Mouse (Mus musculus) erythroblast, embryonic 14.5 days (primary cell): ENCODE results near the gene Ahdc1. TPM values are rescaled to one million over a fixed set of nuclear protein-coding genes. Genes with fewer than 3 reads are reported as not detected.
A peak's percentile ranks its signal among the peaks of the same experiment; 100 is the strongest.

Experiments used
- H3K27me3 ChIP-seq: 2 replicates; pipeline ENCODE4 v1.6.1; 2012; ENCODE audit warnings: inconsistent platforms; ENCODE audit not compliant: control insufficient read depth
- H3K36me3 ChIP-seq: 2 replicates; pipeline ENCODE4 v1.6.1; 2012; ENCODE audit warnings: mild to moderate bottlenecking, inconsistent platforms; ENCODE audit not compliant: control insufficient read depth
- H3K4me1 ChIP-seq: 2 replicates; pipeline ENCODE4 v1.6.1; 2012; ENCODE audit warnings: inconsistent platforms; ENCODE audit not compliant: control insufficient read depth
- H3K4me3 ChIP-seq: replicated peaks from 2 replicates; pipeline ENCODE3; 2012; ENCODE audit warnings: moderate library complexity, mild to moderate bottlenecking, inconsistent platforms
- H3K9me3 ChIP-seq: 2 replicates; pipeline ENCODE4 v1.6.1; 2012; ENCODE audit warnings: low read length, inconsistent platforms, mixed read lengths; ENCODE audit not compliant: control insufficient read depth
- GATA1 ChIP-seq: IDR thresholded peaks from 2 replicates; pipeline ENCODE4 v1.6.1; 2012; ENCODE audit warnings: low read length, inconsistent platforms, mixed read lengths
- TAL1 ChIP-seq: IDR thresholded peaks from 3 replicates; pipeline ENCODE4 v1.6.1; 2012; ENCODE audit warnings: low read length, inconsistent platforms, mixed read lengths
- polyA plus RNA-seq: library from polyadenylated mRNA; stranded (reverse); fragments of >175 nt; gene quantifications from 2 replicates; pipeline ENCODE4 v1.2.3, GENCODE M21; 2012

Ahdc1 gene
- polyA plus RNA-seq, 1 experiment = 0.08 TPM

DNA sequence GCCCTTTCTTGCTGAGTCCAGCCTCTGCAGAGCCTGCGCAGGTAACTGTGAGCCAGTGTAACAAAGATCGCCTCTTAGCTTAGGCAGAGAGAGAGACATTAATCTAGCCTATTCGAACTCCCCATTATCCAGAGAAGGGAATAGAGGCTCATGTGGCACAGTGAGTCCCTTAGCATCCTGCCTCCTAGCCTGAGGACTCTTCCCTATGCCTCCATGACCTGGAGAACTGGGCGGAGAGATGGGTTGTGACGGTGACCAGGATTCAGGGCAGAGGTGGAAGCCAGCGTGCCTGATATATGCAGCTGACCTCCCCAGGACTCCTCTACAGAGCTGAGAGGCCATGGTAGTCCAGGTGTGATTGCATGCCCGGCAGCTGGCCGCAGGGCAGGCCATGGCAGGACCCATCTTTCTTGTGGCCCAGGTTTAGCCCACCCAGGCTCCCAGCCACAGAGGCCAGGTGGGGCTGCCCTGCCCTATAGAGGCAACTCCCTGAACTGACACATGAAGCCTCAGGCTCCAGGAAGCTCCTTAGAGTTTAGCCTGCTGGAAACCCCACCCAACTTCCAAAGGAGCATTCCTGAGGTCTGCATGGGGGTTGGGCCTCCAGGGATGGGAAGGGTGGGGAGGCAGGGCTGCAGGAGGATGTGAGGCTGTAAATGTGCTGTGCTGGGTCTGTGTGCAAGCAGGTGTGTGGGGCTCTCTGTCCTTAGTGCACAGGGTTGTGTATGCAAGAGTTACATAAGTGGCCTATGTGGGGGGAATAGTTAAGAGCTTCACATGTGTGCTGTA is 44.3 kb downstream of the Ahdc1 start:
- TF ChIP-seq GATA1 = no peak
- TF ChIP-seq TAL1 = no peak
- Histone ChIP-seq H3K4me3 (no peak overlapping the region), H3K9me3 (no peaks in the 10 kb centered on the region), H3K27me3 (no peaks in the 10 kb centered on the region), H3K36me3 (peaks cover 2% of the 10 kb centered on the region; the same call in 1 of the 2 replicates), H3K4me1 (peaks cover 44% of the 10 kb centered on the region)

DNA sequence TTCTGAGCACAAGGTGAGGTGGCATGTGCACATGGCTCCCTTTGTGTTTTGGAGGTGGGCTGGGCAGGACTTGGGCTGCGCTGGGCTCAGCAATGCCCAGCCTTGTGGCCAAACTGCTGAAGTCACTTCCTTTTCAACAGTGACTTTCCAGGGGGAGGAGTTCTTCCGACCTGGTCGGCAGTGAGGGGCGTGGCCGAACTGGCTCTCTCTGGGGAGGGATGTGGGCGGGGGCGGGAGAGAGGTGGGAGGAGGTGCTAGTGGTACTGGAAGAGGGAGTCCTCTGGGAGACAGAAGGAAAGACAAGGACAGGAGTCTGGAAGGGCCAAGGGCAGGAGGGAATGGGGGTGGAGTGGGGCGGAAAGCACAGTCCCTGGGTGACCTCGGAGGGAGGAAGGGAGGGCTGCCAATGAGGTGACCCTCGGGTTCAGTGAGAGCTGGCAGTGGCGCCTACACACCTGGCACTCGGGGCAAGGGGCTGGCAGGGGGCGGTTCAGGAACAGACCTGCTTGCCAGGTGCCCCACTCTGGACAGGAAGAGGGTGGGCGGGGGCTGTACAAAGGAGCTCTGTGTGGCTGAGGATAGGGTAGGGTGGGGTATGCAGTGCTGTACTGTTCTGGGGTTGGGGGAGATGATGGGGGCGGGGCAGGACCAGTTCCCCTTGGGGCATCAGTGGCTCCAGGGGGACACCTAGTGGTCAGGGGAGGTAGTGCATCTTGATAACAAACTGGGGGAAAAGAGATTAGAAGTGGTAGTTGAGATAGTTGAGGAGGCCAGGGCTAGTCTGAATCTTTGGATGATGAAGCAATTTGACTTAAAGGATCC is 45.2 kb downstream of the Ahdc1 start:
- peak overlapping the region; percentile 47 for H3K4me3 ChIP-seq
- peaks cover 9% of the 10 kb centered on the region; the same call in 1 of the 2 replicates for H3K36me3 ChIP-seq
- no peaks in the 10 kb centered on the region for H3K27me3 ChIP-seq
- H3K9me3 ChIP-seq = no peaks in the 10 kb centered on the region
- peaks cover 47% of the 10 kb centered on the region for H3K4me1 ChIP-seq
- TF ChIP-seq GATA1 = peak; percentile 49; the same call in 1 of the 2 replicates
- no peak for TF ChIP-seq TAL1

DNA sequence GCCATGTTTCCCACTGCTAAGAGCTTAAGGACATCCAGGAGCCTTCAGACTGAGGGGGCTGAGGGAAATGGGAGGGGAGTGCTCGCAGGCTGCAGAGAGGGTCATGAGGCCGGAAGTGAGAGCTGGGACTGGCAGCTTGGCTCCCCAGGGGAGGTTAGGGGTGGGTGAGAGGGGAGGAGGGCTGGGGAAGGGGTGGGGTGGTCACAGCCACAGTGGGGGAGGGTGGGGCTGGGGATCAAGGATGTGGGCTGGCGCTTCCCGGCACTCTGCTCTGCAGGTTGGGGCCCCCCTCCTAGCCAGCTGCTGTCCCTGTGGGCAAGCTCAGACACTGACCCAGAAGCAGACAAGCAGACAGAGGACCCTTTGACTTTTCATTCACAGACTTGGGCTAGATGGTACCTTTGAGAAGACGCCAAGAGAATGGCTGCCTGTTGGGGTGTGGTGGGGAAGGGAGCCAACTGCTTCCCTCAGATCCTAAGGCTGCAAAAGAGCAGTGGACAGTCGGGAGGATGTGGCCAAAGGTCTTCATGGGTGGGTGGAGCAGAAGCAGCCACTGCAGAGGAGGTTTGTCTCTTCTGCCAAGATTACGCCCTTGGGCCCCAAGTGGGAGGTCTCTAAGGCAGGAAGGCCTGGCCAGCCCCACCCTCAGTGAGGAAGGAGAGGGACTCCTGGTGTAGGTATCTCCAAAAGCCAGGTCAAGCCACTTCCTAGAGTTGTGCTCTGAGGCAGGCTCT is 46.5 kb downstream of the Ahdc1 start:
- no peaks in the 10 kb centered on the region for H3K27me3 ChIP-seq
- peaks cover 20% of the 10 kb centered on the region for H3K36me3 ChIP-seq
- no peaks in the 10 kb centered on the region; the same call in 1 of the 2 replicates for H3K9me3 ChIP-seq
- peak overlapping the region; percentile 55 for H3K4me3 ChIP-seq
- H3K4me1 ChIP-seq = peaks cover 47% of the 10 kb centered on the region
- TF ChIP-seq TAL1 = no peak
- TF ChIP-seq GATA1 = no peak

DNA sequence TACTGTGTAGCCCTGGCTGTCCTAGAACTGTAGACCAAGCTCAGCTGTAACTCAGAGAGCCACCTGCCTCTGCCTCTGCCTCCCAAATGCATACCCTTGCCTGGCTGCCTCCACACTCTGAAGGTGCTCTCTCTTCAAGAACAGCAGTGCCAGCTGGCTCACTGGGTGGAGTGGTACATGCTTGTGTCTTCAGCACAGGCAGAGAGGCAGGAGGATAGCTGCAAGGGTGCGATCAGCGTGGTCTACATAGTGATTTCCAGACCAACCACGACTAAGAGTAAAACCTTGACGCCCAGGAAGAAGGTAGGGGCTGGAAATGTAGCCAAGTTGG is 47.0 kb downstream of the Ahdc1 start:
- TF ChIP-seq TAL1 = no peak
- TF ChIP-seq GATA1 = no peak
- no peaks in the 10 kb centered on the region; the same call in 1 of the 2 replicates for H3K9me3 ChIP-seq
- H3K4me1 ChIP-seq = peaks cover 47% of the 10 kb centered on the region
- peak overlapping the region; percentile 55 for H3K4me3 ChIP-seq
- peaks cover 25% of the 10 kb centered on the region for H3K36me3 ChIP-seq
- H3K27me3 ChIP-seq = no peaks in the 10 kb centered on the region

DNA sequence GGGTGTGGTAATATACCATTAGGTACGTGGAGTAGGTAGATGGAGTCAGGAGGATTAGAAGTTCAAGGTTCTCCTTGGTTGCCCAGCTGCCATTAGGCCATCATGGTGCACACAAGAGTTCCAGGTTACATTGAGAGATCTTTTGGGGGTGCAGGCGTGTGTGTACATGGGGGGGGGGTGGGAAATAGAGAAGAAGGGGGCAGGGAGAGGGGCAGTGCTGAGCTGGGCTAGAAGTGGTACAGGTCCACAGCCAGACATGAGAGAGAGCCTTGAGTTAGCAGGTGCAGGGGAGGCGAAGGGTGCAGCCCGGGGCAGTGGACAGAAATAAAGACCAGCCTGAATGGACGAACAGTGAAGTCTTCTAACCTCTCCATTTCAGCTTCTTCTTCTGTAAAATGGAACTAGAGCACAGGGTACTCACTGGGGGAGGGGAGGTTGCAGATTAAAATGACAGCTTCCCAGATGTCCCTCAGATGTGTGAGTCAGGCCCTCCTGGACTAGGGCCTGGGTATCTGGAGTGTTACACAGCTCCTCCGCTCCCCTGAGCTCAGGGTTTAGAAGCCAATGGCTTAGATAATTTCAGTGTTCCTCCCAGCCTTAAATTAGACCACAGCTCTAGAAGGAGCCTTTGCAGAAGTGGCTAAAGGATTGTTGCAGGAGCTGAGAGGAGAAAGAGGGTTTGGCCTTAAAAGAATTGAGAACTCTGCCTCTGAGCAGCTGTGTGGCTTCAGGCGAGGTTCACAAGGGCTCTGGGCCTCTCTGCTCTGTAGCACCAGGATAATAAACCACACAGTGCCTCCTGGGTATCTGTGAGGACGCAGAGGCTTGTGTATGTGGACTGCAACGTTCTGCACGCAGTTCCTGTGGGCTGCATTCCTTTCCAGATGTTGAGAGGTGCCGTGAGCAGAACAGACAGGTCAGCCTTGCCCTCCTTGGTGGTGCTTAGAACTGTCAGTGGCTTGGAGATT is 47.7 kb downstream of the Ahdc1 start:
- TF ChIP-seq TAL1 = no peak
- TF ChIP-seq GATA1 = no peak
- no peak overlapping the region for H3K4me3 ChIP-seq
- peaks cover 47% of the 10 kb centered on the region for H3K4me1 ChIP-seq
- H3K27me3 ChIP-seq = no peaks in the 10 kb centered on the region
- no peaks in the 10 kb centered on the region; the same call in 1 of the 2 replicates for H3K9me3 ChIP-seq
- H3K36me3 ChIP-seq = peaks cover 32% of the 10 kb centered on the region

DNA sequence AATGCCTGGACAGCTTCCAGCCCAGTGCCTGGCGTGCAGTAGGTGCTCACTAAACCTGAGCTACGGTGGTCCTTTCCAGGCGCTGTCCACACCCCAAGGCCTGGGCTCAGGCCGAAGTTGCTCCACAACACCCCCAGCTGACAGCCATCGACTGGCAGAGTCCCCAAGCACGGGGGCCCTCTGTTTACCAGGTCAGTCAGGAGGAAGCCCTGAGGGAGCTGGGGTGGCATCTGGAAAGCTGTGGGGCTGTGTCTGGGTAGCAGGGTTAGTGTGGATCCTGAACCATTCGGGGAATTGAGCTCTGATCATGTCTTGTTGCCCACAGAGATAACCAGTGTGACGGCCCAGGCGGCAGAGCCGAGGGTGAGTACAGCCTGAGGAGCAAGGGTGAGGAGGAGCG is 49.6 kb downstream of the Ahdc1 start:
- H3K4me3 ChIP-seq = no peak overlapping the region
- no peaks in the 10 kb centered on the region for H3K27me3 ChIP-seq
- peaks cover 39% of the 10 kb centered on the region for H3K36me3 ChIP-seq
- H3K9me3 ChIP-seq = no peaks in the 10 kb centered on the region; the same call in 1 of the 2 replicates
- TF ChIP-seq GATA1 (no peak), TAL1 (no peak)
- peaks cover 43% of the 10 kb centered on the region for H3K4me1 ChIP-seq

DNA sequence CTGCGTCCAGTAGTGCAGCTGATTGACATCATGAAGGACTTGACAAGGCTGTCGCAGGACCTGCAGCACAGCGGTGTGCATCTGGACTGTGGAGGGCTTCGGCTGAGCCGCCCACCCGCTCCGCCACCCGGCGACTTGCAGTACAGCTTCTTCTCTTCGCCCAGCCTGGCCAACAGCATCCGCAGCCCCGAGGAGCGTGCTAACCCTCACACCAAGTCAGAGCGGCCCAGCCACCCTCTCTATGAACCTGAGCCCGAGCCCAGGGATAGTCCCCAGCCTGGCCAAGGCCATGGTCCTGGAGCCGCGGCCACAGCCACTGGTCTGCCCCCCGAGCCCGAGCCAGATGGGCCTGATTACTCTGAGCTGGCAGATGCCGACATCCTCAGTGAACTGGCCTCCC is 50.7 kb downstream of the Ahdc1 start:
- TF ChIP-seq TAL1 = no peak
- TF ChIP-seq GATA1 = no peak
- H3K27me3 ChIP-seq = no peaks in the 10 kb centered on the region
- H3K4me1 ChIP-seq = peaks cover 32% of the 10 kb centered on the region
- no peak overlapping the region for H3K4me3 ChIP-seq
- H3K36me3 ChIP-seq = peaks cover 42% of the 10 kb centered on the region
- H3K9me3 ChIP-seq = no peaks in the 10 kb centered on the region; the same call in 1 of the 2 replicates

DNA sequence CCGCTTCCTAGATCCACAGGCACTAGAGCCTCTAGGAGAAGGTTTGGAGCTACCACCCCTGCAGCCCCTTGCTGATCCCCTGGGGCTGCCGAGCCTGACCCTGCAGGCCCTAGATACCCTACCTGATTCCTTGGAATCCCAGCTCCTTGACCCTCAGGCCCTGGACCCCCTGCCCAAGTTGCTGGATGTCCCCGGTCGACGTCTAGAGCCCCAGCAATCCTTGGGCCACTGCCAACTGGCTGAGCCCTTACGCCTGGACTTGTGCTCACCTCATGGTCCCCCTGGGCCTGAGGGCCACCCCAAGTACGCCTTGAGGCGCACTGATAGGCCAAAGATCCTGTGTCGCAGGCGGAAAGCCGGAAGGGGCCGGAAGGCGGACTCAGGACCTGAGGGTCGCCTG is 51.2 kb downstream of the Ahdc1 start:
- Histone ChIP-seq H3K27me3 (no peaks in the 10 kb centered on the region), H3K4me1 (peaks cover 28% of the 10 kb centered on the region), H3K9me3 (no peaks in the 10 kb centered on the region; the same call in 1 of the 2 replicates), H3K4me3 (no peak overlapping the region), H3K36me3 (peaks cover 42% of the 10 kb centered on the region)
- TF ChIP-seq GATA1 = no peak
- TF ChIP-seq TAL1 = no peak
